Mouse (Mus musculus) neural tube, embryonic 15.5 days (tissue): ENCODE results near the gene Ppy. TPM values are rescaled to one million over a fixed set of nuclear protein-coding genes. Genes with fewer than 3 reads are reported as not detected.

Experiments used
- ATAC-seq: fragments of 200-750 bp; cut with Nextera tagmentation; 2 replicates; pipeline ENCODE4 v1.8.0; 2017; ENCODE audit warnings: mild to moderate bottlenecking, moderate TSS enrichment, moderate library complexity; ENCODE audit not compliant: low FRiP score
- H3K27ac ChIP-seq: fragments of 300-500 bp; sonication (generic); replicated peaks from 2 replicates; pipeline ENCODE4 v1.5.1; 2015; ENCODE audit warnings: mild to moderate bottlenecking, inconsistent platforms
- H3K27me3 ChIP-seq: fragments of 300-500 bp; sonication (generic); replicated peaks from 2 replicates; pipeline ENCODE4 v1.6.1; 2015; ENCODE audit warnings: inconsistent platforms
- H3K36me3 ChIP-seq: fragments of 300-500 bp; sonication (generic); 2 replicates; pipeline ENCODE4 v1.6.1; 2015; ENCODE audit warnings: inconsistent platforms
- H3K4me1 ChIP-seq: fragments of 300-500 bp; sonication (generic); 2 replicates; pipeline ENCODE4 v1.6.1; 2015; ENCODE audit warnings: inconsistent platforms
- H3K4me2 ChIP-seq: fragments of 300-500 bp; sonication (generic); 2 replicates; pipeline ENCODE4 v1.6.1; 2015; ENCODE audit warnings: inconsistent platforms, mild to moderate bottlenecking, moderate library complexity
- H3K4me3 ChIP-seq: fragments of 300-500 bp; sonication (generic); replicated peaks from 2 replicates; pipeline ENCODE4 v1.5.1; 2015; ENCODE audit warnings: mild to moderate bottlenecking, inconsistent platforms
- H3K9ac ChIP-seq: fragments of 300-500 bp; sonication (generic); replicated peaks from 2 replicates; pipeline ENCODE4 v1.6.1; 2015; ENCODE audit warnings: mild to moderate bottlenecking, inconsistent platforms
- H3K9me3 ChIP-seq: fragments of 300-500 bp; sonication (generic); replicated peaks from 2 replicates; pipeline ENCODE4 v1.6.1; 2016; ENCODE audit warnings: inconsistent platforms
- WGBS: fragments of 180-500 bp; shearing (Covaris S2); methylation state at CpG from one replicate; pipeline ENCODE4 v1.1.7; 2015; ENCODE audit warnings: mixed read lengths; 5-methylcytosine and 5-hydroxymethylcytosine counted together
- polyA plus RNA-seq: library from polyadenylated mRNA; unstranded; fragments of >200 nt; fragmentation: Nextera tagmentation; extraction: Ambion mirVana; gene quantifications from 2 replicates; pipeline ENCODE4 v1.2.1, GENCODE M21; 2015

Gene Ppy
- polyA plus RNA-seq, 1 experiment from 2014 or later, result 0.36 TPM

DNA sequence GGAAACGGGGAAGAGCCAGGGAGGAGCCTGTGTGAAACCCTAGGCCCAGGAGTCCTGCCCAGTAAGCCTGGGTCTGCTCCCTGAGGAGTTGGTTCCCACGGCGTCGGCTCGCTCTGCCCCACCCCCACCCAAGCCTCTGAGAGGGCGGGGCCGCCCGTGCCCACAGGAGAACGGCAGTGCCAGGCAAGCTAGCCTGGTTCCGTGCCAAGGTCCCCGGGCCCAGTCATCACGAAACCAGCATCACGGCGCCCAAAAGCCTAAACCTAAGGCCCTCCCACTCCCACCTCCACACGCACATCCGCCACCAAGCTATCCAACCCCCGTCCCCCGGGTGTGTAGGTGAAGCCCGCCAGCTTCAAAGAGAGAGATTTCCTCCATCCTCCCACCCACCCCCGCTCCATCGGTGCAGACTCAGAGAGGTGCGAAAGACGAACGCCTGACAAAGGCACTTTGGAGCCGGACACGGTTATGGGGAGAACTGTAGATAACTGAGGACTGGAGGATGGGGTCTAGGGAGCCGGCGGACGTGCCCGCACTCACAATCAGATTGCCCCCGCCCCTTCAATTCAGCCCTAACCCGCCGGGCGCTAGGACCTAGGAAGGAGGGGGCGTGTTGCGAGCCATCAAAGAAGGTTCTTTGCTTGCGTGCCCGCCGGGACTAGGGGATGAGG is 13.9 kb downstream of the Ppy start:
- Histone ChIP-seq H3K9ac (peak overlapping the region; percentile 82), H3K4me3 (peak overlapping the region; percentile 80)
- under 1% methylated on average over 38 of the region's 39 CpGs for WGBS

DNA sequence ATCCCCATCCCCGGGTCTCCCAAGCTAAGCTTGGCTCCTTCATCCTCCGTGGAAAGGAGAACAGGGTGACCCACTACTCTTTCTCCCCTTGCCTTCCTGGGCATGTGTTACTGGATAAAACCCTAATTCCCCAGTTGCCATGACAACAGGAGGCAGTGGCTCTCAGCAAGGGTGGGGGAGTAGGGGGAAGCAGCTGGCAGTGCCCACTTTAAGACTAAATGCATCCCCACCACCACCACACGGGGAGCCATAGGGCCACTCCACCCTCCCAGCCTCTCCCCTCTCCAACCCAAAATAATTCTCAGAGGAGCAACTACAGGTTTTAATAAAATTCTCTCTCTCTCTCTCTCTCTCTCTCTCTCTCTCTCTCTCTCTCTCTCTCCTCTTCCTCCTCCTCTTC is 14.8 kb downstream of the Ppy start:
- Histone ChIP-seq H3K9me3 (no peaks in the 10 kb centered on the region), H3K4me2 (peak overlapping the region; percentile 85), H3K4me1 (peaks cover 50% of the 10 kb centered on the region), H3K27me3 (no peaks in the 10 kb centered on the region), H3K4me3 (peak overlapping the region; percentile 80), H3K36me3 (peaks cover 7% of the 10 kb centered on the region; the same call in 1 of the 2 replicates), H3K9ac (peak overlapping the region; percentile 82), H3K27ac (peak overlapping the region; percentile 97)
- 3% methylated on average over 3 of the region's 3 CpGs for WGBS
- ATAC-seq, result no peak

More for the DNA sequence above, 13.9 kb downstream of the Ppy start:
- peaks cover 7% of the 10 kb centered on the region; the same call in 1 of the 2 replicates for H3K36me3 ChIP-seq
- H3K4me2 ChIP-seq, result peak overlapping the region; percentile 85
- peaks cover 41% of the 10 kb centered on the region for H3K4me1 ChIP-seq
- H3K9me3 ChIP-seq, result no peaks in the 10 kb centered on the region
- peak overlapping the region; percentile 97 for H3K27ac ChIP-seq
- ATAC-seq, result peak; percentile 86
- H3K27me3 ChIP-seq, result no peaks in the 10 kb centered on the region

GRCm38 (mm10) chr11:102084159-102084558 is 17.0 kb downstream of the Ppy start:
- H3K9me3 ChIP-seq, result no peaks in the 10 kb centered on the region
- no peaks in the 10 kb centered on the region for H3K27me3 ChIP-seq
- no peak for ATAC-seq
- H3K4me2 ChIP-seq, result no peak overlapping the region
- H3K4me1 ChIP-seq, result peaks cover 46% of the 10 kb centered on the region
- WGBS, result 64% methylated on average over 7 of the region's 7 CpGs
- no peak overlapping the region for H3K27ac ChIP-seq
- no peak overlapping the region for H3K9ac ChIP-seq
- no peak overlapping the region for H3K4me3 ChIP-seq
- peaks cover 16% of the 10 kb centered on the region for H3K36me3 ChIP-seq

GRCm38 (mm10) chr11:102083193-102083592 is 17.9 kb downstream of the Ppy start:
- 0 out of 2 replicates have a peak overlapping the region, but pooled peaks have one; percentile 52 for H3K27ac ChIP-seq
- H3K9ac ChIP-seq, result no peak overlapping the region
- ATAC-seq, result no peak
- H3K36me3 ChIP-seq, result peaks cover 25% of the 10 kb centered on the region
- 35% methylated on average over 4 of the region's 4 CpGs for WGBS
- peaks cover 42% of the 10 kb centered on the region for H3K4me1 ChIP-seq
- no peaks in the 10 kb centered on the region for H3K27me3 ChIP-seq
- no peak overlapping the region for H3K4me3 ChIP-seq
- H3K4me2 ChIP-seq, result peak overlapping the region; percentile 91; the same call in 1 of the 2 replicates
- no peaks in the 10 kb centered on the region for H3K9me3 ChIP-seq

- Histone ChIP-seq H3K4me3 (peak overlapping the region; percentile 47), H3K36me3 (peaks cover 32% of the 10 kb centered on the region), H3K9me3 (no peaks in the 10 kb centered on the region), H3K27me3 (no peaks in the 10 kb centered on the region), H3K4me1 (peaks cover 42% of the 10 kb centered on the region), H3K4me2 (peak overlapping the region; percentile 91), H3K27ac (no peak overlapping the region; the same call in 1 of the 2 replicates), H3K9ac (peak overlapping the region; percentile 64)
- peak; percentile 82 for ATAC-seq
- WGBS, result 0% methylated on average over 18 of the region's 18 CpGs
Observed at GRCm38 (mm10) chr11:102082322-102082721, 18.8 kb downstream of the Ppy start.

DNA sequence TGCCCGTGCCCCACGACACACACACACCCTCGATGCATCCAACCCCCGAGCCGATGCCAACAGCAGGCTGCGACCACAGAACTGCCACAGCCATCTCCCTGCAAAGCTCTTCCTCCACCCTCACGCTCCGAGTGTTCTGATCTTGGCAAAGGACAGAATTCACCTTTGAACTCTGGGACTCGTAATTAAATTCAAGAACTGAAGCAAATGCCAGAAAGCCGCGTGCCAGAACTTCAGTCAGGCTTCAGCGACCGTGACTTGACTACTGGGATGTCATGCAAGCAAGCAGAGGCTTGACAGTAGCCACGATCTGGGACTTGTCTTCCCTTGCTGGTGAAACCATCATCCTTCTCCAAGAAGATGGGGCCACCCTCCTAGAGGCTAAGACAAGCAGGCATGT is 27.4 kb downstream of the Ppy start:
- H3K9ac ChIP-seq, result no peak overlapping the region
- ATAC-seq, result no peak
- WGBS, result 77% methylated on average over 14 of the region's 14 CpGs

GRCm38 (mm10) chr11:102072729-102073128 is 28.4 kb downstream of the Ppy start:
- Histone ChIP-seq H3K27ac (no peak overlapping the region), H3K4me2 (no peak overlapping the region), H3K9me3 (no peaks in the 10 kb centered on the region), H3K9ac (no peak overlapping the region), H3K4me1 (peaks cover 15% of the 10 kb centered on the region), H3K36me3 (peaks cover 24% of the 10 kb centered on the region), H3K4me3 (no peak overlapping the region), H3K27me3 (no peaks in the 10 kb centered on the region)
- 84% methylated on average over 5 of the region's 5 CpGs for WGBS
- ATAC-seq, result no peak

More for the DNA sequence above, 27.4 kb downstream of the Ppy start:
- H3K27ac ChIP-seq, result no peak overlapping the region
- H3K4me3 ChIP-seq, result no peak overlapping the region
- no peaks in the 10 kb centered on the region for H3K27me3 ChIP-seq
- peaks cover 33% of the 10 kb centered on the region for H3K36me3 ChIP-seq
- peaks cover 14% of the 10 kb centered on the region for H3K4me1 ChIP-seq
- no peak overlapping the region for H3K4me2 ChIP-seq
- no peaks in the 10 kb centered on the region for H3K9me3 ChIP-seq

DNA sequence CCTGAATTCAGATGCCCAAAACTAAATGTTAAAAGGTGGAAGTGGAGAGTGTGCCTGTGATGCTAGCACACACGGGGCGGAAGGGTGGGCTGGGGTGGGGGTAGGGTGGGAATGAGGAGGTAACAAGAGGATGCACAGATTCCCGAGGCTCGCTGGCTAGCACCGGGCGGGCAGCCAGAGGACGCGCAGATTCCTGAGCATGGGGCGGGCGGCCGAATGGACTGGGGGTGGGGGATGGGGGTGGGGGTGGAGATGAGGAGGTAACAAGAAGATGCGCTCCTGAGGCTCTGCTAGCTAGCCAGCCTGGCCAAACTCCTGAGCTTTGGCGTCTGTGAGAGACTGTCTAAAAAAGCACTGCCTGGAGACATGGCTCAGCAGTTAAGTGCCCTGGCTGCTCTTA is 30.7 kb downstream of the Ppy start:
- Histone ChIP-seq H3K36me3 (peaks cover 12% of the 10 kb centered on the region; the same call in 1 of the 2 replicates), H3K4me3 (no peak overlapping the region), H3K4me1 (peaks cover 20% of the 10 kb centered on the region), H3K9ac (no peak overlapping the region), H3K9me3 (no peaks in the 10 kb centered on the region), H3K27me3 (no peaks in the 10 kb centered on the region), H3K27ac (no peak overlapping the region), H3K4me2 (peak overlapping the region; percentile 20; the same call in 1 of the 2 replicates)
- WGBS, result 2% methylated on average over 13 of the region's 13 CpGs
- no peak for ATAC-seq

- no peaks in the 10 kb centered on the region for H3K27me3 ChIP-seq
- ATAC-seq, result no peak
- no peak overlapping the region for H3K27ac ChIP-seq
- no peak overlapping the region for H3K4me2 ChIP-seq
- no peaks in the 10 kb centered on the region for H3K9me3 ChIP-seq
- no peak overlapping the region for H3K4me3 ChIP-seq
- H3K9ac ChIP-seq, result no peak overlapping the region
- WGBS, result 51% methylated on average over 11 of the region's 11 CpGs
- 0 out of 2 replicates have a peak, but pooled peaks cover 4% of the 10 kb centered on the region for H3K36me3 ChIP-seq
- H3K4me1 ChIP-seq, result peaks cover 20% of the 10 kb centered on the region
Observed at GRCm38 (mm10) chr11:102069633-102070032, 31.5 kb downstream of the Ppy start.

GRCm38 (mm10) chr11:102068969-102069368 is 32.1 kb downstream of the Ppy start:
- H3K36me3 ChIP-seq, result peaks cover 6% of the 10 kb centered on the region
- no peak overlapping the region for H3K9ac ChIP-seq
- ATAC-seq, result no peak

GRCm38 (mm10) chr11:102063076-102063475 is 38.0 kb downstream of the Ppy start:
- Histone ChIP-seq H3K36me3 (peaks cover 45% of the 10 kb centered on the region), H3K4me1 (peaks cover 15% of the 10 kb centered on the region), H3K27me3 (peaks cover 11% of the 10 kb centered on the region), H3K9me3 (no peaks in the 10 kb centered on the region), H3K27ac (no peak overlapping the region), H3K9ac (no peak overlapping the region), H3K4me3 (no peak overlapping the region), H3K4me2 (no peak overlapping the region)
- 72% methylated on average over 13 of the region's 13 CpGs for WGBS
- no peak for ATAC-seq

More at GRCm38 (mm10) chr11:102068969-102069368, 32.1 kb downstream of the Ppy start:
- Histone ChIP-seq H3K4me2 (no peak overlapping the region), H3K4me3 (no peak overlapping the region), H3K27me3 (no peaks in the 10 kb centered on the region), H3K27ac (no peak overlapping the region), H3K9me3 (no peaks in the 10 kb centered on the region), H3K4me1 (peaks cover 20% of the 10 kb centered on the region)
- WGBS, result 35% methylated on average over 2 of the region's 2 CpGs

GRCm38 (mm10) chr11:102061941-102062473 is 39.1 kb downstream of the Ppy start:
- peaks cover 50% of the 10 kb centered on the region for H3K36me3 ChIP-seq
- H3K9me3 ChIP-seq, result no peaks in the 10 kb centered on the region
- H3K4me2 ChIP-seq, result peak overlapping the region; percentile 79
- H3K4me1 ChIP-seq, result peaks cover 9% of the 10 kb centered on the region
- no peak overlapping the region; the same call in 1 of the 2 replicates for H3K9ac ChIP-seq
- no peak overlapping the region for H3K27ac ChIP-seq
- peaks cover 11% of the 10 kb centered on the region for H3K27me3 ChIP-seq
- WGBS, result 31% methylated on average over 16 of the region's 16 CpGs
- no peak for ATAC-seq
- H3K4me3 ChIP-seq, result no peak overlapping the region
